Mouse (Mus musculus): ENCODE measurements around the gene Eif4a1. TPM values are rescaled to one million over a fixed set of nuclear protein-coding genes. Genes with fewer than 3 reads are reported as not detected.
"Not testable (repeated sequence)": the region's sequence is repeated elsewhere in the genome, so short reads cannot be mapped to it uniquely, and the experiment has no call there.

Eif4a1 gene
- polyA plus RNA-seq, 1 experiment from 2014 or later, result 560 TPM

DNA sequence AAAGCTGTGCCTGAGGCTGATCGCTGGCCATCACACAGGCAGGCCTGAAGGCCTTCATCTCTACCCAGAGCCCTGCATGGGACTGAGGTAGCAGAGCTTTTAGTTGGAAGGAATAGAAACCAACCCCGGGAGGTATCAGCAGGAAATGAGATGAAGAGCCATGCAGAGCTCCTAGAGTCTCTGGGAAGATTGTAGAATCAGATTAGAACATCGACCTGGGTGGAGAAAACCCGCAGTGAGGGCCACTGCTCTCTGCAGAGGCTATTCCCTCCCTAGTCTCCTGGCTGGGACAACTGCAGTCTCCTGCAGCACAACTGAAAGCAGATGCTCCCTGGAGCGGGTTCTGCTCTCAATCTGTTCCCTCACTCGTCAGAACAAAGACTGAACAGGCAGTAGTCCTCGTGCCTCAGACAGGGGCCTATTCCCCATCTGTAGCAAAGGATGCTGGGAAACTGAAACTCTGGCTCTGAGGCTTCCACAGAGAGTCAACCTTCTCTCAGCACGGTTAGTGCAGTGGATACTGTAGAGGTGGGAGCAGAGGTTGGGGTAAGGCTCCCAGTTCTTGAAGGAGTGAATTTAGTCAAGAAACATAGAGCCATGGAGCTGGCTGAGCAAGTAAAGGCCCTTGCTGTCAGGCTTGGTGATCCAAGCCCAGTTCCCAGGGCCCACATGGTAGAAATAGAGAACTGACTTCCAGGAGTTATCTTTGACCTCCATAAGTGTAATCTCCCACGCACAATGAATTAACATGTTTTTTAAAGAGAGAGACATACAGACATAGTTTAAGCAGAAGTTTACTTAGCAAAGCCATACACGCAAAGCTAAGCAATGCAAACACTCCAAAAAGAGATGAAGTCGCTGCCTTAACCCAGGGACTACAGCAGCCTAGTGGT, 37.6 kb upstream of the Eif4a1 start:
- H3K27me3 ChIP-seq, result no peaks in the 10 kb centered on the region
- no peak overlapping the region for H3K4me2 ChIP-seq (replicated peaks)
- H3K4me3 ChIP-seq, result no peak overlapping the region
- H3K9me3 ChIP-seq, result no peaks in the 10 kb centered on the region
- ATAC-seq (ENCODE audit: low FRiP score, low read depth), result no peak
- 51% methylated on average over 11 of the region's 11 CpGs for WGBS
- no peaks in the 10 kb centered on the region for H3K36me3 ChIP-seq
- peak overlapping the region; percentile 14; the same call in 1 of the 2 replicates for H3K9ac ChIP-seq
- H3K4me1 ChIP-seq, result peaks cover 15% of the 10 kb centered on the region
- peak overlapping the region; percentile 29; the same call in 1 of the 2 replicates for H3K27ac ChIP-seq

DNA sequence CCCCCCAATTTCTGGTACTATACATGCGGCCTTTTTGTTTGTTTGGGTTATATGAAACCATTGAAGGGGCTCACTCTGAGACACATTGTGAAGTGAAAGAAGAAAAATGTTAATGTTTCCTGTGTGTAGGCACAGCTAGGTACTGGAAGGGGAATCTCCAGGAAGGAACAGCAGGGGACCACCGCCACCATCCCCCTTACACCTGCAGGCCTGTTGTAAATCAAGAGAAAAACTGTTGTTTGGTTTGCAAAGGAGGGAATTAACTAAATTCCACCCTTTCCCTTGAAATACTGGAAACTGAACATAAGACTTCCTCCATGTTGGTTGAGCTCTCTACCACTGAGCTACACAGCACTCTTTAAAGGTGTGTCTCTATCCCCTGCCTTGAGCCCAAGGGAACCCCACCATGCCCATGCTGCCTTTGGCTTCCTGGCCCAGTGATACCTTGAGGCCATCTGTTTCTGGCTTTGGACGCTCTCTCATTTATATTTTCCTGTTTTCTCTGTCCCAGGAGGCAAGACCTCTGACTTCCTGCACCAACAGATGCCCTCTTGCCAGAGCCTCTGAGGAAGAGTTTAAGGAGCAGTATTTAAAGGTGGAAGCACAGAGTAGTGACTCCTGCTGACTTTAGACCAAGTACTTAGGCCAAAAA, 36.5 kb upstream of the Eif4a1 start:
- Histone ChIP-seq H3K9me3 (no peaks in the 10 kb centered on the region), H3K9ac (no peak overlapping the region), H3K27me3 (no peaks in the 10 kb centered on the region), H3K36me3 (no peaks in the 10 kb centered on the region), H3K4me1 (peaks cover 12% of the 10 kb centered on the region), H3K4me3 (no peak overlapping the region), H3K4me2 (replicated peaks) (no peak overlapping the region), H3K27ac (no peak overlapping the region)
- ATAC-seq (ENCODE audit: low FRiP score, low read depth), result no peak
- WGBS, result 55% methylated on average over 3 of the region's 3 CpGs

DNA sequence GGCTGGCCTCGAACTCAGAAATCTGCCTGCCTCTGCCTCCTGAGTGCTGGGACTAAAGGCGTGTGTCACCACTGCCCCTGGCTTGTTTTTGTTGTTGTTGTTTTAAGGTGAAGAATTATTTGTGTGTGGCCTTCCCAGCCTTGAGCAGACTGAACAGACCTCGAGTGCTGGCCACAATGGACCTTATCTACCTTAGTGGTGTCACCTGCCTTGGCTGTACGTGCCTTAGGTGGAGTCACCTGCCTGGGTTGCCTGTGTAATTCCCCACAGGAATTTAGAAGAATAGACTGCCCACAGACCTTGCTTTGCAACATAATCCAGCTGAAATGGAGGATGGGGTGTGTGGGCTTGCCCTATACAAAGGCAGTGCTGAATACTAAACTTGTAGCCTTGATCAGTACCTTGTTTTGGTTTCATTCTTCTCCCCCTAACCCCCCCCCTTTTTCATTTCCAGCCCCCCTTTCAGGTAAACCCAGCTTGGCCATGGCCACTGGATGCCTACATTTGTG, 35.7 kb upstream of the Eif4a1 start:
- no peak overlapping the region for H3K4me2 ChIP-seq (replicated peaks)
- H3K36me3 ChIP-seq, result no peaks in the 10 kb centered on the region
- H3K27me3 ChIP-seq, result no peaks in the 10 kb centered on the region
- H3K27ac ChIP-seq, result no peak overlapping the region
- ATAC-seq (ENCODE audit: low FRiP score, low read depth), result no peak
- WGBS, result 82% methylated on average over 4 of the region's 4 CpGs
- peaks cover 12% of the 10 kb centered on the region for H3K4me1 ChIP-seq
- no peak overlapping the region for H3K4me3 ChIP-seq
- no peaks in the 10 kb centered on the region for H3K9me3 ChIP-seq
- no peak overlapping the region for H3K9ac ChIP-seq

DNA sequence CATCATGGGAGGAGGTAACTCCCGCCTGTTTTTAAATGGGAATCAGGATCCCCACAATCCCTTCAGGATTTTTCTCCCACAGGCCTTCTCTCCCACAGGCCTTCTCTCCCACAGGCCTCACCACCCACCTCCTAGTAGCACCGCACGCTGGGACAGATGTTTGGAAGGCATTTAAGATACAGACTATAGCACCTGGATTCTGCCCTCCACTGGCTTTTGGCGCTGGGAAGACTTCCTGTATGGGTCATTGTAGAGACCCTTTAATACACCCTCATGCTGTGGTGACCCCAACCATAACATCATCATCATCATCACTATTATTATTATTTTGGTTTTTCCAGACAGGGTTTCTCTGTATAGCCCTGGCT, 35.2 kb upstream of the Eif4a1 start:
- no peaks in the 10 kb centered on the region for H3K27me3 ChIP-seq
- H3K4me1 ChIP-seq, result peaks cover 12% of the 10 kb centered on the region
- H3K4me3 ChIP-seq, result no peak overlapping the region
- ATAC-seq (ENCODE audit: low FRiP score, low read depth), result no peak
- no peaks in the 10 kb centered on the region for H3K36me3 ChIP-seq
- no peak overlapping the region for H3K9ac ChIP-seq
- H3K27ac ChIP-seq, result no peak overlapping the region
- no peak overlapping the region for H3K4me2 ChIP-seq (replicated peaks)
- H3K9me3 ChIP-seq, result no peaks in the 10 kb centered on the region
- WGBS, result 89% methylated on average over 4 of the region's 4 CpGs

DNA sequence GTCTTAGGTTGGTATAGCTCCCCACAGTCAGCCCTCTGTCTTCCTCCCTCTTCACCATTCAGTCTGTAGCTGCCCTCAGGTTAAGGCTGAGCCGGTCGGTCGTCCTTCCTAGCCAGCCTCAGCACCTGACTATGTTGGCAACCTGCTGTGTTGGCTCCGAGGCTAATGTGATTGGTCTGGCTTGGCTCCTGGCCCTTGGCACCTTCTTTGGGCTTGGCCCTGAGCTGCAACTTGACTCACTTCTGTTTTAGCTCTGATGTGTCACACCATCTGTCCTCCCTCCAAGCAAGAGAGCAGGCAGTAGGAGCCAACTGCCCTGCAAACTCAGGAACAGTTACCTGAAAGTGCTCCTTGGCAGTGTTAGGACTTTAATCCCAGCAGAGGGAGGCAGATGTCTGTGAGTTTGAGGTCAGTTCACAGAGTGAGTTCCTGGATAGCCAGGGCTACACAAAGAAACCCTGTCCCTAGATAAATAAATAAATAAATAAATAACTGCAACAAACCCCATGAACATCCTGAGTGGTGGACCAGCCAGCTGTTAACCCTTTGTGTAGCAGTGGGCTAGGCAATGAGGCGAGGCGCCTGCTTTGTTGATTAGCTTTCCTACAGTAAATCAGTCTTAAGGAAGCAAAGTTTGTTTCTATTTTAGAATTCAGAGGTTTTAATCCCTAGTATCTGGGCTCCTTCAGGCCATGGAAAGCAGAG, 34.7 kb upstream of the Eif4a1 start:
- Histone ChIP-seq H3K4me2 (replicated peaks) (no peak overlapping the region), H3K4me1 (peaks cover 12% of the 10 kb centered on the region), H3K27me3 (no peaks in the 10 kb centered on the region), H3K36me3 (no peaks in the 10 kb centered on the region), H3K27ac (no peak overlapping the region), H3K9me3 (no peaks in the 10 kb centered on the region), H3K4me3 (no peak overlapping the region), H3K9ac (no peak overlapping the region)
- no peak for ATAC-seq (ENCODE audit: low FRiP score, low read depth)
- 46% methylated on average over 6 of the region's 6 CpGs for WGBS

DNA sequence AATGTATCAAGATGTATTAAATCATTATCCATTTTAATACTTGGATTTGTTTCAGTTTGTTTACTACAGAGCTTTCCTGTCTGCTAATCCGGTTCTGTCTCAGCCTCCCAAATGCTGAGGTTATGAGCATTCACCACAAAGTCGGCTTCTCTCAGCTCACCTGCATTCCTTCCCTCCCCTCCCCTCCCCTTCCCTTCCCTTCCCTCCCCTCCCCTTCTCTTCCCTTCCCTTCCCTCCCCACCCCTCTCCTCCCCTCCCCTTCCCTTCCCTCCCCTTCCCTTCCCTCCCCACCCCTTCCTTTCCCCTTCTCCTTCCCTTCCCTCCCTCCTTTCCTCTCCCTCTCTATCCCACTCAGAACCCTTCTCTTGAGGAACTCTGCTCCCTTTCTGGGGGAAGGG, 32.4 kb upstream of the Eif4a1 start:
- H3K27me3 ChIP-seq, result no peaks in the 10 kb centered on the region
- no peaks in the 10 kb centered on the region for H3K36me3 ChIP-seq
- peaks cover 8% of the 10 kb centered on the region for H3K4me1 ChIP-seq
- H3K27ac ChIP-seq, result no peak overlapping the region
- H3K9ac ChIP-seq, result no peak overlapping the region
- no peak overlapping the region for H3K4me3 ChIP-seq
- WGBS, result 42% methylated on average over 2 of the region's 2 CpGs
- no peak for ATAC-seq (ENCODE audit: low FRiP score, low read depth)
- no peak overlapping the region for H3K4me2 ChIP-seq (replicated peaks)
- no peaks in the 10 kb centered on the region for H3K9me3 ChIP-seq

DNA sequence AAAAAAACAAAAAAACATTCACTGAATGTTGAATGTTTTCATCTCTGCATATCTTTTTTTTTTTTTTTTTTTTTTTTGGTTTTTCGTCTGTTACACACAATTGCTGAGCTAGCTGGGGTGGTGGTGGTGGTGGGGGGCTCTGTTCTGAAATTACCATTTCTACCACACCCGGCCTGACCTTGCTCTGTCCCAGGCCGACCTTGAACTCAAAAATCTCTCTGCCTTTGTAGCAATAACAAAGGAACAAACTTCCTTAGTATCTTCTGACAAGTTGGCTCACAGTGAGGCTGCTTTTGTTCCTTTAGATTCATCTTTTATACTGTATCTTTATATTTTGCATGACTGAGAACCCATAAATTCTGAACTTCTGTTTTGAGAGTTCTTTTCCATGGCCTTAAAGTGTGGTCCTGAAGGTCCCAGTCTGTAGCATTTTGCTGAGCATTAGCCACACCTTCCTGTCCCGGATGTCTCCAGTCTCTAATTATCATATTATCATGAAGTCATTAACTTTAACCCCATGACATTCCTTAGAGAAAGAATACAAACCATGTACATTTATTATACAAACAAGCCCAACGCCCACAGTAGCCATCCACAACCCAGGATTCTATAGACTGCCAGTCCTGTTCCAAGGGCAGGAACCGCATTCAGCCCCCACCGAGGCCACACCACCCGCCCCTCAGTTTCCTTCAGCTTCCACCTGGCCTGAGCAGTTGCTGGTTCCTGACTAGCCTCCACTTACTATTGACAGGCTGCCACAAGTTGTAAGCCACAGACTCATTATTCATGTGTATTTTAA, 31.8 kb upstream of the Eif4a1 start:
- Histone ChIP-seq H3K9ac (no peak overlapping the region), H3K27me3 (no peaks in the 10 kb centered on the region), H3K36me3 (no peaks in the 10 kb centered on the region), H3K27ac (no peak overlapping the region), H3K9me3 (no peaks in the 10 kb centered on the region), H3K4me1 (peaks cover 2% of the 10 kb centered on the region), H3K4me3 (no peak overlapping the region), H3K4me2 (replicated peaks) (no peak overlapping the region)
- ATAC-seq (ENCODE audit: low FRiP score, low read depth), result no peak
- WGBS, result 70% methylated on average over 8 of the region's 8 CpGs

DNA sequence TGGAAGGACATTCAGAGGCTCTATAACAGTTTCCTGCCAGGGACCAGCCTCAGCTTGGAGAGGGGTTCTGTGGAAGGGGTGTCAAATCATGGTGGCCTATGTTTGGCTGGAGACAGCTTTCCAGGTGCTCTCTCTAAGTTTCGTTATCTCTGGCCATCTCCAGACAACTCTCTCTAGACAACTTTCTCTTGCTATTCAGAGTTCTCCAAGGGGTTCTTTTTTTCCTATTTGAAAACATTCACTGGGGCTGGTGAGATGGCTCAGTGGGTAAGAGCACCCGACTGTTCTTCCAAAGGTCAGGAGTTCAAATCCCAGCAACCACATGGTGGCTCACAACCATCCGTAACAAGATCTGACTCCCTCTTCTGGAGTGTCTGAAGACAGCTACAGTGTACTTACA, 31.2 kb upstream of the Eif4a1 start:
- H3K4me1 ChIP-seq; H3K9me3 ChIP-seq; H3K9ac ChIP-seq; H3K4me3 ChIP-seq; H3K27ac ChIP-seq; ATAC-seq (ENCODE audit: low FRiP score, low read depth); H3K27me3 ChIP-seq; H3K4me2 ChIP-seq (replicated peaks); H3K36me3 ChIP-seq: not testable (repeated sequence)
- 72% methylated on average over 3 of the region's 3 CpGs for WGBS

DNA sequence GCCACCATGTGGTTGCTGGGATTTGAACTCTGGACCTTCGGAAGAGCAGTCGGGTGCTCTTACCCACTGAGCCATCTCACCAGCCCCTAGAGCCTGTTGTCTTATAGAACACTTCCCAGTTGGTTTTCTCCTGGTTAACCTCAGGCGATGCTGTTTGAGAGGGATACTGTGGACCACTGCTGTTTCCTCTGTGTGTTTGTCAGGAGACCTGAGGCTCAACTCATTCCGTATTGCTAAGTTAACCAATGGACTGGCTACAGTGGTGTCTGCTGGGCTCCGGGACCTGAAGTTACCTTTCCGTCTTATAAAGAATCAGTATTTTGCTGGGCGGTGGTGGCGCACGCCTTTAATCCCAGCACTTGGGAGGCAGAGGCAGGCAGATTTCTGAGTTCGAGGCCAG, 30.7 kb upstream of the Eif4a1 start:
- not testable (repeated sequence) for H3K9ac ChIP-seq; ATAC-seq (ENCODE audit: low FRiP score, low read depth); H3K4me3 ChIP-seq; H3K27me3 ChIP-seq; H3K36me3 ChIP-seq; H3K4me2 ChIP-seq (replicated peaks); H3K27ac ChIP-seq; H3K9me3 ChIP-seq; H3K4me1 ChIP-seq
- WGBS, result 94% methylated on average over 10 of the region's 10 CpGs

DNA sequence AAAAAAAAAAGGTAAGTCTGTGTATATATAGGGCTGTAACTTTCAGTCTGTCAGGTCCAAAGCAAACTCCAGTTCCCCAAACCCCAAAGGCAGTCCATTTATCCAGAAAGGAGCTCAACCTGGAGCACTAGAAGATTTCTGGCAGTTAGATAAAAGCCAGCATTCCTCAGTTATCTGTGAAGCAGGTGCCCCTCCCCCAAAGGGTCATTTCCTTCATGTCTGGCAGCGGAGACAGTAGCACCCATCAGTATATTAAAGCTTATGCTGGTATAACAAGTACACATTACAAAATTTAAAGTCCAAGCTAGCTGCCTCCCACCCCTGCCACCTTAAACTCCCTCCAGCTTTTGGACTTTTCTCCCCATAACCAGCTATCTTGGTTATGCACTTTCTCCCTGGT, 27.4 kb upstream of the Eif4a1 start:
- Histone ChIP-seq H3K4me1 (peaks cover 15% of the 10 kb centered on the region), H3K27ac (no peak overlapping the region), H3K4me2 (replicated peaks) (no peak overlapping the region), H3K4me3 (no peak overlapping the region), H3K9ac (no peak overlapping the region), H3K36me3 (no peaks in the 10 kb centered on the region), H3K27me3 (no peaks in the 10 kb centered on the region), H3K9me3 (no peaks in the 10 kb centered on the region)
- ATAC-seq (ENCODE audit: low FRiP score, low read depth), result no peak
- 61% methylated on average over 1 of the region's 1 CpGs for WGBS

DNA sequence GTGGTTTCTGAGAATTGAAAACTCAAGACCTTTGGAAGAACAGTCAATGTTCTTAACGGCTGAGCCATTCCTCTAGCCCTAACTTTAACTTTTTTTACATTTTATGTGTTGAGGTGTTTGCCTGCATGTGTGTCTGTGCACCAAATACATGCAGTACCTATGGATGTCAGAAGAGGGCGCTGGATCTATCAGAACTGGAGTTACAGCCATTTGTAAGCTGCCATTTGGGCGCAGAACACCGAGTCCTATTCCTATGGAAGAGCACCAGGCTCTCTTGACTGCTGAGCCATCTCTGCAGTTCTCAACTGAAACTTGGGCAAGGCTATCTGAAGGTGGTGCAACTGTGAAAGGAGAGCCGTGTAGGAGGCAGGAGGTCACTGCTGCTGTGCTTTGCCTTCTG, 26.4 kb upstream of the Eif4a1 start:
- H3K4me1 ChIP-seq, result peaks cover 15% of the 10 kb centered on the region
- no peak overlapping the region for H3K4me3 ChIP-seq
- no peak overlapping the region for H3K27ac ChIP-seq
- no peaks in the 10 kb centered on the region for H3K36me3 ChIP-seq
- H3K27me3 ChIP-seq, result no peaks in the 10 kb centered on the region
- no peak overlapping the region for H3K4me2 ChIP-seq (replicated peaks)
- 67% methylated on average over 5 of the region's 5 CpGs for WGBS
- no peak for ATAC-seq (ENCODE audit: low FRiP score, low read depth)
- no peak overlapping the region for H3K9ac ChIP-seq
- H3K9me3 ChIP-seq, result no peaks in the 10 kb centered on the region

All from limb, embryonic 13.5 days (tissue).